Mouse (Mus musculus) thymus, adult 2 months (tissue): ENCODE results near the gene Bach2.

Experiments
- CTCF ChIP-seq: fragments of 200-500 bp; IDR thresholded peaks from 2 replicates; pipeline ENCODE4 v1.5.1; 2012; ENCODE audit warnings: mild to moderate bottlenecking, control low read depth, low read length, moderate library complexity, borderline replicate concordance; ENCODE audit not compliant: control insufficient read depth, poor library complexity, insufficient read depth; ENCODE audit errors: extremely low read depth
- POLR2A ChIP-seq: fragments of 200-500 bp; IDR thresholded peaks from 2 replicates; pipeline ENCODE4 v1.6.1; 2012; ENCODE audit warnings: mild to moderate bottlenecking, low read length, control low read depth, moderate library complexity; ENCODE audit not compliant: control insufficient read depth, poor library complexity, insufficient read depth; ENCODE audit errors: extremely low read depth

- no peak for TF ChIP-seq POLR2A
- no peak for TF ChIP-seq CTCF
Measured at GRCm38 (mm10) chr4:32538088-32538487, 299.5 kb downstream of the Bach2 start.
